Mouse (Mus musculus) thymus, adult 18-20 months (tissue): ENCODE results near the gene Olfr420.

Experiments
- DNase-seq, 2 experiments: peaks; one replicate each; pipeline ENCODE4 v3.0.0; 2022; ENCODE audit warnings: mixed read lengths in 2 of 2

Olfr420 gene

GRCm38 (mm10) chr1:174155333-174155732 lies at the start of gene Olfr420:
Olfr420 (plus strand) TSS chr1:174155633.
- DNase-seq, result no peak

GRCm38 (mm10) chr1:174121062-174121461 lies 34.4 kb upstream of the Olfr420 start, which contains the start of gene Olfr231:
Olfr231 (minus strand) TSS chr1:174121162.
- DNase-seq, result no peak

- no peak for DNase-seq
These were observed 24.2 kb upstream of the Olfr420 start, which contains the start of gene Olfr424 for GRCm38 (mm10) chr1:174131217-174131616. Olfr424 (plus strand) TSS chr1:174131517.

- DNase-seq, result no peak
These were observed 23.4 kb upstream of the Olfr420 start for GRCm38 (mm10) chr1:174131999-174132398.

GRCm38 (mm10) chr1:174141384-174141783 lies 14.0 kb upstream of the Olfr420 start:
- no peak for DNase-seq

- DNase-seq, result no peak
These were observed 8.7 kb upstream of the Olfr420 start for GRCm38 (mm10) chr1:174146696-174147095.

GRCm38 (mm10) chr1:174149289-174149688 lies 6.1 kb upstream of the Olfr420 start:
- no peak for DNase-seq

GRCm38 (mm10) chr1:174157622-174158021 lies 2.2 kb downstream of the Olfr420 start:
- DNase-seq, result no peak

- no peak for DNase-seq
These were observed 3.1 kb downstream of the Olfr420 start for GRCm38 (mm10) chr1:174158512-174158911.

GRCm38 (mm10) chr1:174159095-174159494 lies 3.7 kb downstream of the Olfr420 start:
- no peak for DNase-seq

- no peak for DNase-seq
These were observed 13.6 kb downstream of the Olfr420 start for GRCm38 (mm10) chr1:174169024-174169423.

GRCm38 (mm10) chr1:174170706-174171501 lies 15.5 kb downstream of the Olfr420 start:
- no peak for DNase-seq

GRCm38 (mm10) chr1:174171537-174171936 lies 16.1 kb downstream of the Olfr420 start:
- no peak for DNase-seq

GRCm38 (mm10) chr1:174172605-174173004 lies 17.2 kb downstream of the Olfr420 start, which contains the start of gene Spta1:
Spta1 (plus strand) TSS chr1:174172776.
- no peak for DNase-seq

- DNase-seq, result no peak
These were observed 49.3 kb downstream of the Olfr420 start for GRCm38 (mm10) chr1:174204699-174205098.
